Mouse (Mus musculus): ENCODE results near the gene Trim30a. TPM values are rescaled to one million over a fixed set of nuclear protein-coding genes. Genes with fewer than 3 reads are reported as not detected.

Trim30a gene
- polyA plus RNA-seq, 2 experiments = 1.3 to 1.4 TPM

DNA sequence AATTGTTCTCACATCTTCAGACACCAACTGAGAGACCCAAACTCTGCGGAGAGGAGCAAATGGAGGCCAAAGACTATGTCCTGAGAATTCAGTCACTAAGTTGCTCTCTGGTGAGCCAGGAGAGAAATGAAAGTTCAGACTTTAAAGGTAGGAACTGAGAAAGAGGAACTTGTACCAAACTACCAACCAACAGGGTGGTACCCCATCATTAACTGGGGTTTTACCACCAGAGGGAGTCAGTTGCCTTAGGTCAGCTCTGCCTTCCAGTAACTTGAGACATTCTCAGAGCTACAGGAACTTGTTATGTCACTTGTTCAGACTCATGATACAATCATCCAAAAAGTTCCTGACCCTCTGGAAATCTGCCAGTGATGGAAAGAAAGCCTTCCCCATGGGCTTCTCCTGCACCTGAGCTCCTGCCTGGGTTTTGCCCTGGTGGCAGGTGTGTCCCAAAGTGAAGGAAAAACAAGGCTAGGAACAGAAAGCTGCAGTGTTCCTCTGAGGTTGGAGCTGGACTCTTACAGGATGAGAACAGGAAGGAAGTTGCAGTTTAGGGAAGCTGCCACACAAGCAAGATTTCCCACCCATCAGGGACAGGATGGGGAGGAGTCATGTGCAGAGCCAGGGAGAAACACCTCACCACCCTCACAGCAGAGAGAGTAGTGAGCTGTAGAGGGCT, 95.1 kb downstream of the Trim30a start, which contains the start of gene Trim30b:
Trim30b (minus strand) TSS at position 149 of the 679 bp plus-strand sequence.
- WGBS = 69% methylated on average over 1 of the region's 1 CpGs
- Histone ChIP-seq H3K4me2 (replicated peaks; ENCODE audit: low read depth, low read length, severe bottlenecking) (no peak within 1 kb of the TSS), H3K27me3 (ENCODE audit: control insufficient read depth, insufficient read depth, low read length) (no peaks in the 10 kb centered on the region), H3K36me3 (ENCODE audit: control insufficient read depth, insufficient read depth, low read length) (no peaks in the 10 kb centered on the region), H3K4me1 (ENCODE audit: control insufficient read depth, insufficient read depth, low read length) (no peaks in the 10 kb centered on the region), H3K4me3 (replicated peaks; ENCODE audit: low read length) (no peak within 1 kb of the TSS), H3K9me3 (ENCODE audit: control insufficient read depth, low read length) (no peaks in the 10 kb centered on the region), H3K27ac (replicated peaks; ENCODE audit: low read depth, low read length) (no peak within 1 kb of the TSS), H3K9ac (ENCODE audit: low read depth, low read length, severe bottlenecking) (no peak within 1 kb of the TSS)
- no peak for DNase-seq (ENCODE audit: low spot score)
- no peak for ATAC-seq (ENCODE audit: low FRiP score, low read depth)
- TF ChIP-seq POLR2A (IDR thresholded peaks at IDR 0.05; ENCODE audit: borderline replicate concordance, extremely low read depth, insufficient read depth, insufficient read length) = no peak

DNA sequence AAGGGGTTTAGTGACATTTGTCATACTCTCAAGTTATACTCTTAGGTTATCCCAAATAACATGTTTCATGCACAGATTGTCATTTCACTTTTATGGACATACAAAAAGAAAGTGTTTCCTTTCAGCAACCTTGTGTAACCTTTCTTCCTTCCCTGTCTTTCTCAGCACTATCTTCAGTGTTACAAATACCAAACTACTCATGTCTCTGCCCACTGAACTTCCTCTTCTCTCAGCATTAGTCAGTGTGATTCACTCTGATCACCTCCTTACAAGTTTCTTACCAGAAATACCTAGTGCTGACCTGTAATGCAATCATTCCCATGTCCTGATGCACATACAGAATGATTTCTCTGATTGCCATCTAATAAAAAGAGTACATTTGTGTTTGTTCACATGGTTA, 98.7 kb downstream of the Trim30a start:
- no peak overlapping the region for H3K27ac ChIP-seq (replicated peaks; ENCODE audit: low read depth, low read length)
- no peaks in the 10 kb centered on the region for H3K27me3 ChIP-seq (ENCODE audit: control insufficient read depth, insufficient read depth, low read length)
- no peak overlapping the region for H3K4me2 ChIP-seq (replicated peaks; ENCODE audit: low read depth, low read length, severe bottlenecking)
- no peak overlapping the region for H3K9ac ChIP-seq (ENCODE audit: low read depth, low read length, severe bottlenecking)
- no peak overlapping the region for H3K4me3 ChIP-seq (replicated peaks; ENCODE audit: low read length)
- ATAC-seq (ENCODE audit: low FRiP score, low read depth) = no peak
- H3K36me3 ChIP-seq (ENCODE audit: control insufficient read depth, insufficient read depth, low read length) = no peaks in the 10 kb centered on the region
- no peak for TF ChIP-seq POLR2A (IDR thresholded peaks at IDR 0.05; ENCODE audit: borderline replicate concordance, extremely low read depth, insufficient read depth, insufficient read length)
- H3K9me3 ChIP-seq (ENCODE audit: control insufficient read depth, low read length) = no peaks in the 10 kb centered on the region
- H3K4me1 ChIP-seq (ENCODE audit: control insufficient read depth, insufficient read depth, low read length) = no peaks in the 10 kb centered on the region
- no peak for DNase-seq (ENCODE audit: low spot score)

Other genes starting within 250 kb of the Trim30a start
- gene Trim6, start 246.4 kb downstream of the Trim30a start, polyA plus RNA-seq (2012; rRNA removed) = 1.1 and 1.4 TPM in 2 replicates
- 0.28 and 0.43 TPM in 2 replicates for gene Trim6, start 246.4 kb downstream of the Trim30a start, polyA plus RNA-seq (2014; fragmentation: Nextera tagmentation; extraction: Ambion mirVana)
- 3.4 and 3.5 TPM in 2 replicates for gene Trim34a, start 220.7 kb downstream of the Trim30a start, polyA plus RNA-seq (2012; rRNA removed)
- gene Trim34a, start 220.7 kb downstream of the Trim30a start, polyA plus RNA-seq (2014; fragmentation: Nextera tagmentation; extraction: Ambion mirVana) = 1.6 and 1.9 TPM in 2 replicates
- gene Trim5, start 177.1 kb downstream of the Trim30a start, polyA plus RNA-seq (2012; rRNA removed) = 0.20 and 0.29 TPM in 2 replicates
- 0.10 and 0.25 TPM in 2 replicates for gene Trim5, start 177.1 kb downstream of the Trim30a start, polyA plus RNA-seq (2014; fragmentation: Nextera tagmentation; extraction: Ambion mirVana)
- gene Trim12a, start 149.7 kb downstream of the Trim30a start, polyA plus RNA-seq (2012; rRNA removed) = 6.5 and 9.1 TPM in 2 replicates
- gene Trim12a, start 149.7 kb downstream of the Trim30a start, polyA plus RNA-seq (2014; fragmentation: Nextera tagmentation; extraction: Ambion mirVana) = 5.7 and 6.0 TPM in 2 replicates
- gene Trim34b, start 135.7 kb downstream of the Trim30a start, polyA plus RNA-seq (2012; rRNA removed) = 0.04 and 0.11 TPM in 2 replicates
- gene Trim34b, start 135.7 kb downstream of the Trim30a start, polyA plus RNA-seq (2014; fragmentation: Nextera tagmentation; extraction: Ambion mirVana) = 0.33 TPM in 1 of 2 replicates, not detected in the other
- gene Trim12c, start 111.8 kb downstream of the Trim30a start, polyA plus RNA-seq (2012; rRNA removed) = 3.6 and 4.4 TPM in 2 replicates
- gene Trim12c, start 111.8 kb downstream of the Trim30a start, polyA plus RNA-seq (2014; fragmentation: Nextera tagmentation; extraction: Ambion mirVana) = 1.7 TPM in 2 replicates
- gene Trim30b, start 95.3 kb downstream of the Trim30a start, polyA plus RNA-seq (2012; rRNA removed) = 0.04 and 0.06 TPM in 2 replicates
- gene Trim30b, start 95.3 kb downstream of the Trim30a start, polyA plus RNA-seq (2014; fragmentation: Nextera tagmentation; extraction: Ambion mirVana) = 0.07 TPM in 1 of 2 replicates, not detected in the other
- gene Trim30c, start 64.4 kb downstream of the Trim30a start, polyA plus RNA-seq (2012; rRNA removed) = 0.24 TPM in 1 of 2 replicates, not detected in the other
- 0.14 and 0.30 TPM in 2 replicates for gene Trim30c, start 64.4 kb downstream of the Trim30a start, polyA plus RNA-seq (2014; fragmentation: Nextera tagmentation; extraction: Ambion mirVana)
- gene Trim30d, start 42.7 kb upstream of the Trim30a start, polyA plus RNA-seq (2012; rRNA removed) = 0.36 and 0.40 TPM in 2 replicates
- 0.36 and 0.50 TPM in 2 replicates for gene Trim30d, start 42.7 kb upstream of the Trim30a start, polyA plus RNA-seq (2014; fragmentation: Nextera tagmentation; extraction: Ambion mirVana)
- gene Olfr651, start 84.9 kb upstream of the Trim30a start, polyA plus RNA-seq (2012; rRNA removed) = not detected in 2 replicates
- not detected in 2 replicates for gene Olfr651, start 84.9 kb upstream of the Trim30a start, polyA plus RNA-seq (2014; fragmentation: Nextera tagmentation; extraction: Ambion mirVana)
- gene Olfr652, start 95.7 kb upstream of the Trim30a start, polyA plus RNA-seq (2012; rRNA removed) = not detected in 2 replicates
- not detected in 2 replicates for gene Olfr652, start 95.7 kb upstream of the Trim30a start, polyA plus RNA-seq (2014; fragmentation: Nextera tagmentation; extraction: Ambion mirVana)
- gene Olfr653, start 112.1 kb upstream of the Trim30a start, polyA plus RNA-seq (2012; rRNA removed) = not detected in 2 replicates
- not detected in 2 replicates for gene Olfr653, start 112.1 kb upstream of the Trim30a start, polyA plus RNA-seq (2014; fragmentation: Nextera tagmentation; extraction: Ambion mirVana)
- gene Olfr654, start 121.8 kb upstream of the Trim30a start, polyA plus RNA-seq (2012; rRNA removed) = not detected in 2 replicates
- gene Olfr654, start 121.8 kb upstream of the Trim30a start, polyA plus RNA-seq (2014; fragmentation: Nextera tagmentation; extraction: Ambion mirVana) = not detected in 2 replicates
- gene Olfr655, start 136.6 kb upstream of the Trim30a start, polyA plus RNA-seq (2012; rRNA removed) = not detected in 2 replicates
- not detected in 2 replicates for gene Olfr655, start 136.6 kb upstream of the Trim30a start, polyA plus RNA-seq (2014; fragmentation: Nextera tagmentation; extraction: Ambion mirVana)
- not detected in 2 replicates for gene Olfr656, start 148.8 kb upstream of the Trim30a start, polyA plus RNA-seq (2012; rRNA removed)
- gene Olfr656, start 148.8 kb upstream of the Trim30a start, polyA plus RNA-seq (2014; fragmentation: Nextera tagmentation; extraction: Ambion mirVana) = not detected in 2 replicates
- not detected in 2 replicates for gene Olfr657, start 159.6 kb upstream of the Trim30a start, polyA plus RNA-seq (2012; rRNA removed)
- gene Olfr657, start 159.6 kb upstream of the Trim30a start, polyA plus RNA-seq (2014; fragmentation: Nextera tagmentation; extraction: Ambion mirVana) = not detected in 2 replicates
- gene Olfr658, start 182.1 kb upstream of the Trim30a start, polyA plus RNA-seq (2012; rRNA removed) = 0.01 TPM in 1 of 2 replicates, not detected in the other
- not detected in 2 replicates for gene Olfr658, start 182.1 kb upstream of the Trim30a start, polyA plus RNA-seq (2014; fragmentation: Nextera tagmentation; extraction: Ambion mirVana)
- gene Olfr659, start 201.6 kb upstream of the Trim30a start, polyA plus RNA-seq (2012; rRNA removed) = not detected in 2 replicates
- gene Olfr659, start 201.6 kb upstream of the Trim30a start, polyA plus RNA-seq (2014; fragmentation: Nextera tagmentation; extraction: Ambion mirVana) = not detected in 2 replicates
- not detected in 2 replicates for gene Olfr661, start 221.3 kb upstream of the Trim30a start, polyA plus RNA-seq (2012; rRNA removed)
- not detected in 2 replicates for gene Olfr661, start 221.3 kb upstream of the Trim30a start, polyA plus RNA-seq (2014; fragmentation: Nextera tagmentation; extraction: Ambion mirVana)

All from limb, embryonic 14.5 days (tissue).